ENCODE assay signal across 16 mouse cellular contexts in genomic region chr13:90546288-90547035, GRCm38 (mm10).
"Had no signal": no experiment of that assay in that cellular context is flagged by ENCODE, and none has a peak within 500 bp of the region (broad histone marks: within the 10 kb centered on the region; RNA-seq: fewer than 3 reads in every experiment).

No protein-coding gene starts in this region.

- H3K9ac ChIP-seq: limb, embryonic 12.5 days; liver, embryonic 15.5 days; midbrain, embryonic 13.5 days; neural tube, embryonic 12.5 days had no signal

- ATAC-seq: lung, postnatal 0 days; midbrain, embryonic 13.5 days had no signal

- H3K4me1 ChIP-seq: limb, embryonic 12.5 days; liver, embryonic 15.5 days; midbrain, embryonic 13.5 days; neural tube, embryonic 12.5 days had no signal

- H3K27me3 ChIP-seq: limb, embryonic 12.5 days; liver, embryonic 15.5 days; midbrain, embryonic 13.5 days; neural tube, embryonic 12.5 days had no signal

- H3K27ac ChIP-seq: limb, embryonic 12.5 days; liver, embryonic 15.5 days; midbrain, embryonic 13.5 days; neural tube, embryonic 12.5 days had no signal

- H3K36me3 ChIP-seq: limb, embryonic 12.5 days; liver, embryonic 15.5 days; midbrain, embryonic 13.5 days; neural tube, embryonic 12.5 days had no signal

- H3K9me3 ChIP-seq: limb, embryonic 12.5 days; liver, embryonic 15.5 days; midbrain, embryonic 13.5 days; neural tube, embryonic 12.5 days had no signal

- H3K4me3 ChIP-seq: limb, embryonic 12.5 days; liver, embryonic 15.5 days; midbrain, embryonic 13.5 days; neural tube, embryonic 12.5 days had no signal

- DNase-seq: kidney, adult 11 months; kidney, postnatal 25 days; layer of hippocampus, adult 9-11 months; layer of hippocampus, postnatal 36 days; lung, adult 2 months; lung, postnatal 4 days; right cerebral cortex, postnatal 4 days; spleen, adult 18-20 months; thymus, adult 18-20 months; thymus, postnatal 14 days had no signal

- H3K4me2 ChIP-seq: limb, embryonic 12.5 days; liver, embryonic 11.5 days; liver, embryonic 15.5 days; midbrain, embryonic 13.5 days; neural tube, embryonic 12.5 days had no signal
